Mouse (Mus musculus) heart, embryonic 14.5 days (tissue): ENCODE measurements at regions not wholly inside any gene's neighbourhood (a gene's known extent, or its start where the extent isn't known, plus 50 kb on each side); places are given as distances from the start of the nearest gene placed in this dataset.

ENCODE experiments used
- ATAC-seq: fragments of 200-750 bp; cut with Nextera tagmentation; 2 replicates; pipeline ENCODE4 v1.8.0; 2017; ENCODE audit warnings: low read depth, moderate TSS enrichment; ENCODE audit not compliant: insufficient number of reproducible peaks, insufficient read depth, low FRiP score
- H3K27ac ChIP-seq, 2 experiments: fragments of 200-500 bp in 1 of 2; fragments of 300-500 bp in 1 of 2; sonication (generic) in 1 of 2; replicated peaks in 1 of 2; 2 replicates each; pipeline ENCODE4 v1.5.1; 2012 to 2014; ENCODE audit warnings: low read depth in 2 of 2, low read length in 2 of 2, control low read depth in 1 of 2, mild to moderate bottlenecking in 1 of 2, mixed read lengths in 1 of 2; ENCODE audit not compliant: control insufficient read depth in 1 of 2, insufficient read depth in 1 of 2
- H3K27me3 ChIP-seq: fragments of 300-500 bp; sonication (generic); 2 replicates; pipeline ENCODE4 v1.6.1; 2014; ENCODE audit warnings: mild to moderate bottlenecking, low read length, control low read depth; ENCODE audit not compliant: control insufficient read depth, insufficient read depth
- H3K36me3 ChIP-seq: fragments of 300-500 bp; sonication (generic); 2 replicates; pipeline ENCODE4 v1.6.1; 2014; ENCODE audit warnings: mild to moderate bottlenecking, control low read depth, low read length, mixed read lengths; ENCODE audit not compliant: control insufficient read depth, insufficient read depth
- H3K4me1 ChIP-seq, 2 experiments: fragments of 200-500 bp in 1 of 2; fragments of 300-500 bp in 1 of 2; sonication (generic) in 1 of 2; 2 replicates each; pipeline ENCODE4 v1.6.1; 2012 to 2014; ENCODE audit warnings: low read length in 2 of 2, control low read depth in 1 of 2, mixed read lengths in 1 of 2; ENCODE audit not compliant: control insufficient read depth in 2 of 2, insufficient read depth in 2 of 2
- H3K4me2 ChIP-seq: fragments of 300-500 bp; sonication (generic); 2 replicates; pipeline ENCODE4 v1.6.1; 2014; ENCODE audit warnings: mild to moderate bottlenecking, low read length
- H3K4me3 ChIP-seq, 2 experiments: fragments of 200-500 bp in 1 of 2; fragments of 300-500 bp in 1 of 2; sonication (generic) in 1 of 2; 2 replicates each; pipeline ENCODE4 v1.5.1; 2012 to 2014; ENCODE audit warnings: low read length in 2 of 2, mild to moderate bottlenecking in 2 of 2, control low read depth in 1 of 2, low read depth in 1 of 2, moderate library complexity in 1 of 2; ENCODE audit not compliant: control insufficient read depth in 1 of 2, insufficient read depth in 1 of 2
- H3K9ac ChIP-seq: fragments of 300-500 bp; sonication (generic); 2 replicates; pipeline ENCODE4 v1.6.1; 2014; ENCODE audit warnings: mild to moderate bottlenecking, low read length
- H3K9me3 ChIP-seq: fragments of 300-500 bp; sonication (generic); 2 replicates; pipeline ENCODE4 v1.6.1; 2016; ENCODE audit warnings: low read length, control low read depth; ENCODE audit not compliant: control insufficient read depth
- WGBS: fragments of 180-500 bp; shearing (Covaris S2); extraction: QIAGEN DNeasy Blood & Tissue Kit; methylation state at CpG from one replicate; pipeline ENCODE4 v1.1.7; 2014; 5-methylcytosine and 5-hydroxymethylcytosine counted together

DNA sequence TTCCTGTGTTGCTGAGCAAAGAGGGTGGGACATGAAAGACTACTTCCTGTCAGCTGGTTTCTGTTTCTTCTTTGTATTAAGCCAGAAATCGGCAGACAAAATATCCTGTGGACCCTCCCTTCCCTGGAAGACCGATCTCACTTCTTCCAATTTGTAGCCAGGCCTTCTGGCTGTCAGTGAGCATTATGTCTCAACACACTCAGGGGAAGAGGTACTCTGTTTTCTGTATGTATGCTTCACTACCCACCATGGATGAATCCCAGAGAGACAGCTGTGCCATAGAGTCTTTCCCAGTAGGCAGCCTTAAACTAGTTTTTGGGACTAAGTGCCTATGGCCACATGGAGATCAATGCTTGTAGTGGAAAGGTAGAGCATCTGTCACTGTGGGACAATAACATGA, 96.8 kb upstream of the Ptprm start:
- Histone ChIP-seq H3K4me3 (no peak overlapping the region), H3K27ac (no peak overlapping the region), H3K4me1 (peaks cover 3 to 9% of the 10 kb centered on the region in 2 experiments; a peak in 3 of 4 replicates), H3K9me3 (no peaks in the 10 kb centered on the region), H3K9ac (no peak overlapping the region), H3K4me2 (no peak overlapping the region), H3K36me3 (no peaks in the 10 kb centered on the region), H3K27me3 (no peaks in the 10 kb centered on the region)
- 52% methylated on average over 2 of the region's 2 CpGs for WGBS
- ATAC-seq: no peak

DNA sequence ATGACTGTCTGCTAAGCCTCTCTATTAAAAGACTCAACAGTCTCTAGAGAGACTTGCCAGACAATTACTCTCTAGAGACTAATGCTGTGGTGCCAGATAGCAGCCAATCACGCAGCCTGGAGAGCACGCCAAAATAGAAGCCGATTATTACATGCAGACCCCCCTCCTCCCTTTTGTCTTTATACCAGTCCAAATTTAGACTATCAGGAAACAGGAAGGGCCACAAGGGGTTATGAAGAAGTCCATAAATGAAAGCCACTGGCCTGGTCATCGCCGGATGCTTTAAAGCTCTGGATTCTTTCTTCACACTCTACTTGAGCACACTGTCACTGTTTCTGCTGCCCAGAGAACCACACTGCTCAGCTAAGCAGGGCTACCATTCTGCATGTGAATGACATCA, 95.8 kb upstream of the Ptprm start:
- no peaks in the 10 kb centered on the region for H3K9me3 ChIP-seq
- H3K9ac ChIP-seq: no peak overlapping the region
- peak overlapping the region; percentile 34; the same call in 1 of the 2 replicates for H3K4me2 ChIP-seq
- H3K27ac ChIP-seq: 0 out of 4 replicates have a peak overlapping the region, but pooled peaks have one; percentile 12 to 19
- 40% methylated on average over 5 of the region's 5 CpGs for WGBS
- H3K27me3 ChIP-seq: no peaks in the 10 kb centered on the region
- H3K36me3 ChIP-seq: no peaks in the 10 kb centered on the region
- H3K4me3 ChIP-seq: no peak overlapping the region
- H3K4me1 ChIP-seq: peaks cover 3 to 9% of the 10 kb centered on the region in 2 experiments; a peak in 3 of 4 replicates
- no peak for ATAC-seq

DNA sequence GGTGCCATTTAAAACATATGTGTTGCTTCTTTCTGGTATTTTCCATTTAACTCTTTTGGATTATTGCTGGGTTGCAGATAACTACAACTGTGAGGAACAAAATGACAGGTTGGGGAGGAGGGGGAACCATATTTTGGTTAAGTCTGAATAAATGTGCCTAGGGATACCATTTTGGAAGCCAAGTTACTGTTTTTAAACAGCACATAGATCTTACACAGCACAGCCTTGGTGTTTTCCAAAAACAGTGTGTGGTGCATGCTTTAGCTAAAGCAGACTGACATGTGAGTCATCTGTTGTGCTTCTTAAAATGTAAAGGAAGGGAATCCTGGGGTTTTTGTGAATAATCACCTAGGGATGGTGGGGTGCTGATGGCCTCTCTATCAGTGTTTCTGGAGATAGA, 91.7 kb upstream of the Ptprm start:
- H3K27me3 ChIP-seq: no peaks in the 10 kb centered on the region
- peaks cover 3 to 9% of the 10 kb centered on the region in 2 experiments; a peak in 3 of 4 replicates for H3K4me1 ChIP-seq
- H3K9me3 ChIP-seq: peaks cover 10% of the 10 kb centered on the region; the same call in 1 of the 2 replicates
- no peaks in the 10 kb centered on the region for H3K36me3 ChIP-seq
- ATAC-seq: no peak
- no peak overlapping the region for H3K27ac ChIP-seq
- no peak overlapping the region for H3K4me3 ChIP-seq
- no peak overlapping the region for H3K9ac ChIP-seq
- H3K4me2 ChIP-seq: no peak overlapping the region

DNA sequence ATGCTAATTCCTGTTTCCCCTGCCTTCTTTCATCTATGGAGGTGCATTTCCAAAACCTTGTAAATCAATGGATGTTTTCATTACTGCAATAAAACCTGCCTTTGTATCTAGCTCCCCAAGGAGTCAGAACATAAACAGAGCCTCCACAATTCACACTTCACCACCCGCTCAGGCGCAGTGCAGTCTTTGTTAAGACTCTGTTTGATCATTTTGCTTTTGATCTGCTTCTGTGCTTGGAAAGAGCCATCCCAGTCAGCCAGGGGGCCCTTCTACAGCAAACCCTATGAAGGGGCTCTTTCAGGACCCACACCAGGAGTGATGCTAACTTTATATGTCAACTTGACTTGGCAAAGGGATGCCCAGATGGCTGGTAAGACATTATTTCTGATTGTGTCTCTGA, 86.7 kb upstream of the Ptprm start:
- Histone ChIP-seq H3K9me3 (peaks cover 10% of the 10 kb centered on the region; the same call in 1 of the 2 replicates), H3K4me1 (no peaks in the 10 kb centered on the region), H3K4me2 (no peak overlapping the region), H3K4me3 (no peak overlapping the region), H3K27ac (no peak overlapping the region), H3K27me3 (no peaks in the 10 kb centered on the region), H3K9ac (no peak overlapping the region), H3K36me3 (no peaks in the 10 kb centered on the region)
- WGBS: 77% methylated on average over 2 of the region's 2 CpGs
- ATAC-seq: no peak

DNA sequence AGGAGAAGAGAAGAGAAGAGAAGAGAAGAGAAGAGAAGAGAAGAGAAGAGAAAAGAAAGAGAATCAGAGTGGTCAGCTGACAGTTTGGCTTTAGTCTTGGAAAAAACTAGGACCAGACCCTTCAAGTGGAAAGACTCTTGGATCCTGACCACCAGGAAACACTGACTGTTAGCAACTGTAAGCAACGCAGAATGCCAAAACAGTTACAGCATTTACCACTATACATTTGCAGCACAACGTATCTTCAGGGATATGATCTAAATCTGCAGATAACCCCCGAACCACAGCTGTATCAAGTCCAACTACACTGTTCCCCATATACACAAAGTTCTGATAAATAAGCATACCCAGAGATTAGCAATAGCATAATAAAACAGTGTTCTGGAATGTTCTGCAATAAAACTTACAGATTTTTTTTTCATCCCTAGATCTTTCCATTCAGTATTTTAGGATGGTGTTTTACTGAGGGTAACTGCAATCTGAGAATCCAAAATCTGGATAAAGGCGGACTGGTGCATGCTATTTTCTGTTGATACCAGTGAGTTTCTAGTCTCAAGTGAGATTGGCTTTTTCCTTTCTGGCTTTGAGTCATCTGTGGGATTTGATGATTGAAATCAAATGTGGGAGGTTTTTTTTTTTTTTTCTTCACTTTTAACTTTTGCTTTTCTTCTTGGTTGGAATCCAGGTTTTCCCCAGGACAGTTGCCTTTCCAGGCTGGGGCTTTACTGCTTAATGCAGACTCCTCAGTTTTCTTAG, 65.9 kb upstream of the Ptprm start:
- no peak overlapping the region for H3K4me3 ChIP-seq
- no peak for ATAC-seq
- no peak overlapping the region for H3K4me2 ChIP-seq
- WGBS: 72% methylated on average over 4 of the region's 4 CpGs
- no peaks in the 10 kb centered on the region for H3K27me3 ChIP-seq
- H3K9ac ChIP-seq: no peak overlapping the region
- no peaks in the 10 kb centered on the region for H3K9me3 ChIP-seq
- no peak overlapping the region for H3K27ac ChIP-seq
- no peaks in the 10 kb centered on the region for H3K36me3 ChIP-seq
- H3K4me1 ChIP-seq: no peaks in the 10 kb centered on the region

DNA sequence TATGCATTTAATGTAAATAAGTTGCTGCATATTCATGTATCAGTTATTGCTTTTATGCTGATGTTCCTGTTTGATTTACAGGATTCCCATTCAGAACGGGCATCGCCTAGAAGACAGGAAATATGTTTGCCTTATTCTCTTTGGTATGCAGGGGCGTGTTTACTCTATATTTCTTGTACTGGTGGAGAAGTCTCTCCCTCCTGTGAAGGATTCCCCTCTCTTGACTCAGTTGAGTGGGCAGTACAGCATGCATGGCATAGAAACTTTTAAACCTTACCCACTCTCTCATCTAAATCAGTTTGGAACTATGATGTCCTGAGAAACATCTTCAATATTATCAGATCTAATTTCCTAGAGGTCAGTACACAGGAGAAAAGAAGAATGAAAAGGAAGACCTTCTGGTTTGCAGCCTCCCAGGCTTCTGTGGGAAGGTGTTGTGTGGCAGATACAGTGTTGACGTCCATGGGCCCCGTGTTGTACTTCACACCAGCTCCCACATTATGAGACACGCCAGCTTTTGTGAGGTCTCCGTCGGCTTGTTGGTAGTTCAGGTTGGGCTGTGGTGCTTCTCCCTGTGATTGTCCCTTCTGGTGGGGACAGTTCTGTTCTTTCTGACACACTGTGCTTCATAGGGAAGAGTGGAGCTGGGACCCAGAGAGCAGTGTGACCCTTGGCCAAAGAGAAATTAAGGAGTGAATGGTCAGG, 58.4 kb upstream of the Ptprm start:
- no peak for ATAC-seq
- no peak overlapping the region for H3K9ac ChIP-seq

DNA sequence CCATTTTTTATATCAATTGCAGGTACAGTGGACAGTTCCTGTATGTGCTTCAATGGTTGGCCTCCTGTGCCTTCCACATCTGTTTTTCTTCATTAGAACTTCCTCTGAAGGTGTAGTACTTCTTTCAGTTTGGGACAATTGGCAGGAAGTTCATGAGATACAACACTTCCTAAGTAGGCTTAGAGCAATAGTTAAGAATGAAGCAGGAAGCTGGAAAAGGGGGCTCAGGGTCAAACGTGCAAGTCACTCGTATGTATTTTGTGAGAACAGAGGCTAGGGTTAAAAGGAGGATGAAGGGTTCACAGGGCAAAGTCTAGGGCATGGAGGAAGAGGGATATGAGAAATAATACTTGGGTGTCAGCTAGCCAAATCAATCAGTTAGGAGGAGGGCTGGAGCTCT, 55.7 kb upstream of the Ptprm start:
- H3K9ac ChIP-seq: no peak overlapping the region
- no peaks in the 10 kb centered on the region for H3K4me1 ChIP-seq
- no peak overlapping the region for H3K27ac ChIP-seq
- no peaks in the 10 kb centered on the region for H3K27me3 ChIP-seq
- no peaks in the 10 kb centered on the region for H3K9me3 ChIP-seq
- no peak overlapping the region for H3K4me3 ChIP-seq
- no peak for ATAC-seq
- 68% methylated on average over 2 of the region's 2 CpGs for WGBS
- H3K36me3 ChIP-seq: no peaks in the 10 kb centered on the region
- no peak overlapping the region for H3K4me2 ChIP-seq

More for the DNA sequence above, 58.4 kb upstream of the Ptprm start:
- H3K27ac ChIP-seq: no peak overlapping the region
- H3K9me3 ChIP-seq: no peaks in the 10 kb centered on the region
- H3K4me3 ChIP-seq: no peak overlapping the region
- H3K4me2 ChIP-seq: no peak overlapping the region
- WGBS: 84% methylated on average over 8 of the region's 8 CpGs
- no peaks in the 10 kb centered on the region for H3K4me1 ChIP-seq
- H3K36me3 ChIP-seq: no peaks in the 10 kb centered on the region
- H3K27me3 ChIP-seq: no peaks in the 10 kb centered on the region
